Mouse (Mus musculus): ENCODE results near the gene Neu1. TPM values are rescaled to one million over a fixed set of nuclear protein-coding genes. Genes with fewer than 3 reads are reported as not detected.

The Neu1 gene
- polyA plus RNA-seq, 1 experiment from 2014 or later: 21.5 TPM

Other genes with a start within 250 kb of the Neu1 start
- gene C4b, start 187.4 kb upstream of the Neu1 start, polyA plus RNA-seq (2016; fragmentation: Nextera tagmentation; extraction: Ambion mirVana): 0.15 TPM in 1 of 2 replicates, not detected in the other
- 0.15 TPM in 1 of 2 replicates, not detected in the other for gene Cyp21a1, start 126.7 kb upstream of the Neu1 start, polyA plus RNA-seq (2016; fragmentation: Nextera tagmentation; extraction: Ambion mirVana)
- gene Stk19, start 94.3 kb upstream of the Neu1 start, polyA plus RNA-seq (2016; fragmentation: Nextera tagmentation; extraction: Ambion mirVana): 18.2 and 19.6 TPM in 2 replicates
- gene Dxo, start 94.2 kb upstream of the Neu1 start, polyA plus RNA-seq (2016; fragmentation: Nextera tagmentation; extraction: Ambion mirVana): 37.2 and 39.9 TPM in 2 replicates
- gene Skiv2l, start 81.0 kb upstream of the Neu1 start, polyA plus RNA-seq (2016; fragmentation: Nextera tagmentation; extraction: Ambion mirVana): 35.3 and 39.5 TPM in 2 replicates
- gene Nelfe, start 80.9 kb upstream of the Neu1 start, polyA plus RNA-seq (2016; fragmentation: Nextera tagmentation; extraction: Ambion mirVana): 73.7 and 81.3 TPM in 2 replicates
- gene Cfb, start 68.7 kb upstream of the Neu1 start, polyA plus RNA-seq (2016; fragmentation: Nextera tagmentation; extraction: Ambion mirVana): 1.1 and 2.2 TPM in 2 replicates
- gene Zbtb12, start 51.8 kb upstream of the Neu1 start, polyA plus RNA-seq (2016; fragmentation: Nextera tagmentation; extraction: Ambion mirVana): 2.6 and 2.8 TPM in 2 replicates
- gene Gm20547, start 49.2 kb upstream of the Neu1 start, polyA plus RNA-seq (2016; fragmentation: Nextera tagmentation; extraction: Ambion mirVana): not detected in 2 replicates
- 0.24 and 0.35 TPM in 2 replicates for gene C2, start 33.0 kb upstream of the Neu1 start, polyA plus RNA-seq (2016; fragmentation: Nextera tagmentation; extraction: Ambion mirVana)
- 49.1 and 51.6 TPM in 2 replicates for gene Ehmt2, start 32.8 kb upstream of the Neu1 start, polyA plus RNA-seq (2016; fragmentation: Nextera tagmentation; extraction: Ambion mirVana)
- gene Slc44a4, start 16.8 kb upstream of the Neu1 start, polyA plus RNA-seq (2016; fragmentation: Nextera tagmentation; extraction: Ambion mirVana): 0.08 TPM in 1 of 2 replicates, not detected in the other
- 0.12 and 0.13 TPM in 2 replicates for gene Hspa1b, start 28.0 kb downstream of the Neu1 start, polyA plus RNA-seq (2016; fragmentation: Nextera tagmentation; extraction: Ambion mirVana)
- not detected in 2 replicates for gene Gm20481, start 38.7 kb downstream of the Neu1 start, polyA plus RNA-seq (2016; fragmentation: Nextera tagmentation; extraction: Ambion mirVana)
- gene Hspa1a, start 40.9 kb downstream of the Neu1 start, polyA plus RNA-seq (2016; fragmentation: Nextera tagmentation; extraction: Ambion mirVana): 6.2 and 6.4 TPM in 2 replicates
- 2.9 and 3.1 TPM in 2 replicates for gene Hspa1l, start 41.5 kb downstream of the Neu1 start, polyA plus RNA-seq (2016; fragmentation: Nextera tagmentation; extraction: Ambion mirVana)
- 143 and 145 TPM in 2 replicates for gene Lsm2, start 50.6 kb downstream of the Neu1 start, polyA plus RNA-seq (2016; fragmentation: Nextera tagmentation; extraction: Ambion mirVana)
- gene Vars, start 69.7 kb downstream of the Neu1 start, polyA plus RNA-seq (2016; fragmentation: Nextera tagmentation; extraction: Ambion mirVana): 82.6 TPM in 2 replicates
- 0.32 and 0.37 TPM in 2 replicates for gene Vwa7, start 85.3 kb downstream of the Neu1 start, polyA plus RNA-seq (2016; fragmentation: Nextera tagmentation; extraction: Ambion mirVana)
- gene Sapcd1, start 96.8 kb downstream of the Neu1 start, polyA plus RNA-seq (2016; fragmentation: Nextera tagmentation; extraction: Ambion mirVana): 2.4 and 2.6 TPM in 2 replicates
- 3.5 and 4.9 TPM in 2 replicates for gene Msh5, start 115.5 kb downstream of the Neu1 start, polyA plus RNA-seq (2016; fragmentation: Nextera tagmentation; extraction: Ambion mirVana)
- 349 and 354 TPM in 2 replicates for gene Clic1, start 118.7 kb downstream of the Neu1 start, polyA plus RNA-seq (2016; fragmentation: Nextera tagmentation; extraction: Ambion mirVana)
- 192 and 205 TPM in 2 replicates for gene Ddah2, start 127.8 kb downstream of the Neu1 start, polyA plus RNA-seq (2016; fragmentation: Nextera tagmentation; extraction: Ambion mirVana)
- 0.27 TPM in 1 of 2 replicates, not detected in the other for gene Ly6g6c, start 134.1 kb downstream of the Neu1 start, polyA plus RNA-seq (2016; fragmentation: Nextera tagmentation; extraction: Ambion mirVana)
- 1.2 and 2.0 TPM in 2 replicates for gene Mpig6b, start 134.9 kb downstream of the Neu1 start, polyA plus RNA-seq (2016; fragmentation: Nextera tagmentation; extraction: Ambion mirVana)
- 0.24 and 0.40 TPM in 2 replicates for gene Ly6g6e, start 145.6 kb downstream of the Neu1 start, polyA plus RNA-seq (2016; fragmentation: Nextera tagmentation; extraction: Ambion mirVana)
- gene Ly6g6d, start 146.8 kb downstream of the Neu1 start, polyA plus RNA-seq (2016; fragmentation: Nextera tagmentation; extraction: Ambion mirVana): 1.8 and 2.2 TPM in 2 replicates
- 1.1 and 1.5 TPM in 2 replicates for gene Ly6g6f, start 154.4 kb downstream of the Neu1 start, polyA plus RNA-seq (2016; fragmentation: Nextera tagmentation; extraction: Ambion mirVana)
- 58.9 and 65.1 TPM in 2 replicates for gene Abhd16a, start 158.0 kb downstream of the Neu1 start, polyA plus RNA-seq (2016; fragmentation: Nextera tagmentation; extraction: Ambion mirVana)
- gene Ly6g5c, start 177.0 kb downstream of the Neu1 start, polyA plus RNA-seq (2016; fragmentation: Nextera tagmentation; extraction: Ambion mirVana): not detected in 2 replicates
- gene Ly6g5b, start 184.2 kb downstream of the Neu1 start, polyA plus RNA-seq (2016; fragmentation: Nextera tagmentation; extraction: Ambion mirVana): 0.32 and 0.38 TPM in 2 replicates
- gene Gpank1, start 190.2 kb downstream of the Neu1 start, polyA plus RNA-seq (2016; fragmentation: Nextera tagmentation; extraction: Ambion mirVana): 11.1 and 15.1 TPM in 2 replicates
- 190 and 207 TPM in 2 replicates for gene Csnk2b, start 190.8 kb downstream of the Neu1 start, polyA plus RNA-seq (2016; fragmentation: Nextera tagmentation; extraction: Ambion mirVana)
- 8.6 and 8.7 TPM in 2 replicates for gene D17H6S53E, start 195.1 kb downstream of the Neu1 start, polyA plus RNA-seq (2016; fragmentation: Nextera tagmentation; extraction: Ambion mirVana)
- 1.3 and 8.3 TPM in 2 replicates for gene Apom, start 200.8 kb downstream of the Neu1 start, polyA plus RNA-seq (2016; fragmentation: Nextera tagmentation; extraction: Ambion mirVana)
- 56.1 and 61.6 TPM in 2 replicates for gene Bag6, start 203.9 kb downstream of the Neu1 start, polyA plus RNA-seq (2016; fragmentation: Nextera tagmentation; extraction: Ambion mirVana)
- 132 and 148 TPM in 2 replicates for gene Prrc2a, start 233.6 kb downstream of the Neu1 start, polyA plus RNA-seq (2016; fragmentation: Nextera tagmentation; extraction: Ambion mirVana)
- gene Aif1, start 244.8 kb downstream of the Neu1 start, polyA plus RNA-seq (2016; fragmentation: Nextera tagmentation; extraction: Ambion mirVana): 4.3 and 4.4 TPM in 2 replicates

Measured in heart, embryonic 12.5 days (tissue).